Mouse (Mus musculus): Measurements from ENCODE around the gene Plcb1.

Plcb1 gene

DNA sequence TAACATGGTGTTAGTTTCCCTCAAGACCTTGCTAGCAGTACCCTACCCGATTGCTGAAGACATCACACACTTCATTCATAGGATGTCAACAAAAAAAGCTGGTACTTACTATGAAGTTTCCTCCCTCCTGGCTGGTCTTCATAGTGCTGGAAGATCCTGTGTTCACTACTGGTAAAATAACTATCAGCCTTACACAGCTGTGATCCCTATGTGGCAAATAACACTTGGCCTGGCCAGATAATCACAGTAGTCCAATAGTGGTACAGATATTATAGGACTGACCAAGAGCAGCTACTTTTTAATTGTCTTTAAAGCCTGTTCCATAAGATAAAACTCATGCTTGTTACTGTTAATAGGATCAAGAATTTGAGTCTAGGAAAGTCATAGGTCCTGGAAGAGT, 52.3 kb downstream of the Plcb1 start:
- DNase-seq (ENCODE audit: low spot score in 2 of 2) = no peak

DNA sequence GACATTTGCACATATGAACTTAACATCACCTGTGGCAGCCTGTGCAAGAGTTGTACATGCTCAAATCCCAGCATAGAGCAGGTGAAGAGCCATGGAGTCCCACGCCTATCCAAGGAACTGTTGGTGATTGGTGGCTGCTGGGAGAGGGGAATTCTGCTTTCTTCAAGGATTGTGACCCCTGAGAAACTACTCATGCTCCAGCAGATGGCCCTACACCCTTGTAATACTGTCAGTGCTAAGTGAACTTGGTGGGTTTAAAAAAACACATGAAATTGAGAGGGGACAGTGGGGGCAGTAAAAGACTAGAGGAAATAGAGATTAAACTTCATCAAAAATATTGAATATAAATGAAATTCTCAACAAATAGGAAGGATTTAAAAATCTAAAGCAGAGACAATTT, 53.0 kb downstream of the Plcb1 start:
- no peak for DNase-seq (ENCODE audit: low spot score in 2 of 2)

DNA sequence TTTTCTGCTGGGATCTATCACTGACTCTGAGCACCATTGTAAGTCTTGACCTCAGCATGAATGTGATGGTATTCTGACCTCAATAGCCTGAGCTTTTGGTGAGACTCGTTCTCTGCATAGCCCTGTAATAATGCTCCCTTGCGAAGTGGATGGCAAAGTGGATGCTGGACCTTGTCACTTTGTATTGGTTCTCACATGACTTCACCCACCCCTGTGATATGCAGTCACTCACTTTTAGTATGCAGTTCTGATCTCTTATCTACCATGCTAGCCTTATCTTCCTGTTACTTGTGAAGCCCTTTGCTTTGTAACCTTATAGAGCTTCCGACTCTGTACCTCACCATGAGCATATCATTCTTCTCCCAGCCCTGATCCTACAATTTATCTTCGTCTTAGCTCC, 57.0 kb downstream of the Plcb1 start:
- no peak for DNase-seq (ENCODE audit: low spot score in 2 of 2)

- no peak for DNase-seq (ENCODE audit: low spot score in 2 of 2)
Measured at GRCm38 (mm10) chr2:134844391-134845238, 58.7 kb downstream of the Plcb1 start.

DNA sequence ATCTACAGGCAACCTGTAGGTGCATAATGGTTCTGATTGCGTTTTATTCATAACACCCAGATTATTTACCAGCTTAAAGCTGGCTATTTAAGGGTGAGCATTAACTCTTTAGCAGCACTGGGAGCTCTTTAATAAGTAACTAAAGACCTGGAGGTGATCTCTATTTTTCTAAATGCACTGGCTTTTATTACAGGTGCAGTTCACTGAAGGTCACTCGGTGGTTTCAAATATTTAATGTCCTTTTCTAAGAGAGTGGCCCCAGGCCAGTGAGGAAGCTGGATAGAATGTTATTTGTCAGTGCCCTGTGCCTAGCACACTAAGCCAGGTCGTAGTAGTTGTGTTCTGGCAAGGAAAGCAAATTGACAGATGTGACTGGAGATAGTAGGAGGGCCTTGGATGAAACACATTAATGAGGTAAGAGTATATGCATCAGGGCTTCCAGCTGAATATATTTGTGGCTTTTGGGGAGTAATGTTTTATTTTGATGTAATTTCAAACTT, 59.4 kb downstream of the Plcb1 start:
- no peak for DNase-seq (ENCODE audit: low spot score in 2 of 2)

- DNase-seq (ENCODE audit: low spot score in 2 of 2) = no peak
Measured at GRCm38 (mm10) chr2:134846555-134846954, 60.7 kb downstream of the Plcb1 start.

DNA sequence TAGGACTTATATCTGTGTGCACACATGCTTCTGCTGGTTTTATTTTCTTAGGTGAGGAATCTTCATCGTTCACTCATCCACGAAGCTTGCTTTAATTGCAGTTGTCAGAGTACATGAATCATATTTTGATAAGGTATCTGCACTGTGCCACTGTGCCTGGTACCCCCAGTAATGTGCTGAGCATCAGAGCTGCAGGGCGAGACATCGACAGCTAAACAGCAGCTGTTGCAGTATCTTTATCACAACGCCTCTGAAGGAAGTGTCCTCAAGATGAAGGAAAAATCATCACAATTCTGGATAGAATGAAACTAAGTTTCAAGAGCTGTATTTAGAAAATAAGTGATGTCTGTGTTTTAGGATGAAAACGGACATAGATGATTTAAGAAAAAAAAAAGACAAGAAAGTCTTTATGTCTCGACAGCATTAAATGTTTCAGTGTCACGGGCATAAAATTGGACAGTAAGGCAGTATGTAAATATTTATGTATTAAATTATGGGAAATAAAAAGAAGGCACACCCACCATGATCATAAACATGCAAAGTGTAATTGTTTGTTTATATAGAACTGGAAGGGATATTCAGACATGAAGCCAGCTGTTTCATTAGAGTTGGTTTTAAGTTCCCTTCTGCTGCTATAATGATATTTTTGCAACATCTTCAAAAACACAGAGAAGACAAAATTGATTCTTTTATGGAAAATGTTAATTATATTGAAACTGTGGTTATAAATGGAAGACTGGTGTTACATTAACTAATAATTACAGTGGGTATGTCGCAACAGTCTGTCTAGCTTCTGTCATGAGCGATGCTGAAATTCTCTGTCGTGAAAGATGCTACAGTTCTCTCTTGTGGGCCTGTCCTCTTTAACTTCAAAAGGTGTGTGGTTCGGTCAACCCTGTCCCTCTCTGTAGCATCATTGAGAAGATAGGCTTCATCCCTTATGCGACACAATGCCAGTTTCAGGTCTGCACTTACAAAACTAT, 65.6 kb downstream of the Plcb1 start:
- no peak for DNase-seq (ENCODE audit: low spot score in 2 of 2)

GRCm38 (mm10) chr2:134856239-134856638, 70.4 kb downstream of the Plcb1 start:
- DNase-seq (ENCODE audit: low spot score in 2 of 2) = no peak

- DNase-seq (ENCODE audit: low spot score in 2 of 2) = no peak
Measured at GRCm38 (mm10) chr2:134856691-134857090, 70.8 kb downstream of the Plcb1 start.

GRCm38 (mm10) chr2:134864985-134865645, 79.2 kb downstream of the Plcb1 start:
- no peak for DNase-seq (ENCODE audit: low spot score in 2 of 2)

GRCm38 (mm10) chr2:134867381-134867780, 81.5 kb downstream of the Plcb1 start:
- DNase-seq (ENCODE audit: low spot score in 2 of 2) = no peak

- no peak for DNase-seq (ENCODE audit: low spot score in 2 of 2)
Measured at GRCm38 (mm10) chr2:134871692-134872489, 86.0 kb downstream of the Plcb1 start.

GRCm38 (mm10) chr2:134872490-134872781, 86.6 kb downstream of the Plcb1 start:
- DNase-seq (ENCODE audit: low spot score in 2 of 2) = no peak

GRCm38 (mm10) chr2:134877148-134877547, 91.3 kb downstream of the Plcb1 start:
- DNase-seq (ENCODE audit: low spot score in 2 of 2) = no peak

GRCm38 (mm10) chr2:134891207-134891606, 105.3 kb downstream of the Plcb1 start:
- DNase-seq (ENCODE audit: low spot score in 2 of 2) = no peak

- no peak for DNase-seq (ENCODE audit: low spot score in 2 of 2)
Measured at GRCm38 (mm10) chr2:134894776-134895175, 108.9 kb downstream of the Plcb1 start.

DNA sequence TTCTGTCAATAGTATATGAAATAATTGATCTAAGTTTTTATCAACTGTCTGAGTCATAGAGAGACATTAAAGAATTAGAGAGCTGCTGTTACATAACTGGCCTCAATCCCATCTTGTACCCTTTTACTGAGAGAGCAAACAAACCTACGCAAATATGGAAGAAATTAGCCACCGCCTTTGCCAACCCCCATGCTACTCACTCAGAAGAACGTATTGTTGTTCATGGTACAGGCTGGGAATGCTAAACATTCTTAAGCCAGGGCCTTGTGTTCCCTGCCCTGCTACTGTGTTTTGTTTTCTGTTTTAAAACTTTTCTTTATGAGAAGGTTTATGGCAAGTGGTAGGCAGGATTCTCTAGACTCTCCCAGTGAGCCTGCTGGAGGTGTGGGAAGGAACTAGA, 110.3 kb downstream of the Plcb1 start:
- no peak for DNase-seq (ENCODE audit: low spot score in 2 of 2)

DNA sequence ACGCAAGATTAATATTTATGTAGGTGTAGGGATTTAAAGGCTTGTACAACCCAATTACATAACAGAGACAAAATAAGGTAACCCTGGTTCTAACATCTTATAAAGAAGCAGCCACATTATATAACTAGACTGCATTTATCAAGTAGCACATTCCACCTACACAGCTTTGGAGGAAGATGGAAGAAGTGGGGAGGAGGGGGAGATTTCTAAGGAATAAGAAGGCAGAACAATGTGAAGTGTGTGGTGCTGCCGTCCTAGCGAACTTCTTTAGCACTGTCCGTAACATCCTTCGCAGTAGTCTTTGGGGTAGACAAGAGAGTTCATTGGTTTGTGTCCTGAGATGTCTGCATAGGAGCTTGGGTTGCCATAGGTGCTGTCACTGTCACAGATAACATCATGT, 111.2 kb downstream of the Plcb1 start:
- DNase-seq (ENCODE audit: low spot score in 2 of 2) = no peak

GRCm38 (mm10) chr2:134901521-134901920, 115.7 kb downstream of the Plcb1 start:
- no peak for DNase-seq (ENCODE audit: low spot score in 2 of 2)

- DNase-seq (ENCODE audit: low spot score in 2 of 2) = no peak
Measured at GRCm38 (mm10) chr2:134910882-134911281, 125.0 kb downstream of the Plcb1 start.

DNA sequence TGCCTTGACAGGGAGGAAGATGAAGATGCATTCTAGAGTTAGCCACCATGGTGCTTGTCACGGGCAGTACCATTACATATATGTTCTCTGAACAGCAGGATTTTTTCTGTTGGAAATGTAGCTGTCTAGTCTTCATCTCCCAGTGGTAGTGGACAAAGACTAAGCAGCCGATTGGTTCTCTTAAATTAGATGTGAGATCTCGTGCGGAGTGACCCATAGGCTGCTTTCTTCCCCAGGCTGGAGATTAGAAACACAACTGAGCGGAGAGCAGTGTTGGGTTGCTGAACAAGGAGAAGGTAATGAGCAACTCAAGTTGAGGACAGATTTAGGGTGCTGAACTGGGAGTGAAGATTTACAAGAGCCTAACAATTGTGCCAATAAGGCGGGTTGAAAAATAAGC, 125.5 kb downstream of the Plcb1 start:
- DNase-seq (ENCODE audit: low spot score in 2 of 2) = no peak
